Mouse (Mus musculus) cerebellum, postnatal 10 days (tissue): ENCODE results near the gene Manf.

ENCODE experiments used
- DNase-seq, 2 experiments: peaks; one replicate each; pipeline ENCODE4 v3.0.0; 2021; ENCODE audit warnings: mixed read lengths in 2 of 2

Gene Manf

GRCm38 (mm10) chr9:106891829-106892551 lies at the start of gene Manf:
Gene Manf (minus strand): TSS chr9:106891979.
- peak; percentile 96 to 98 for DNase-seq

GRCm38 (mm10) chr9:106934998-106935397 lies 43.2 kb upstream of the Manf start:
- no peak for DNase-seq

DNA sequence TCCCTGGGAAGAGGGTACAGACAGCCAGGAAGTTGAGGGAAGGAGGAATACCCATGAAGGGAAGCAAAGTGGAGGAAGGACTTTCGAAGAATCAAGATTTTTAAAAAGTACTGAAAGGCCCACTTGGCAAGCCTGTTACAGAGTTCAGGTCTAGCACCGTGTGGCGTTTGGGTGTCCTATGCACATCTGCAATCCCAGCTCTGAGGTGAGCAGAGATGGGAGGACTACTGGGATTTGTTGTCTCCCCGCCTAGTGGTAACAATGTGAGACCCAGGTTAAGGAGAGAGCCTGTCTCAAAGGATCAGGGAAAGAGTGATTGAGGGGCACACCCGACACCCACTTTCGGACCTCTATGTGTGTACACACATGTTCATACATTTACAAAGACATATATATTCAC lies 23.1 kb upstream of the Manf start:
- no peak for DNase-seq

GRCm38 (mm10) chr9:106913759-106914158 lies 22.0 kb upstream of the Manf start:
- DNase-seq: no peak

DNA sequence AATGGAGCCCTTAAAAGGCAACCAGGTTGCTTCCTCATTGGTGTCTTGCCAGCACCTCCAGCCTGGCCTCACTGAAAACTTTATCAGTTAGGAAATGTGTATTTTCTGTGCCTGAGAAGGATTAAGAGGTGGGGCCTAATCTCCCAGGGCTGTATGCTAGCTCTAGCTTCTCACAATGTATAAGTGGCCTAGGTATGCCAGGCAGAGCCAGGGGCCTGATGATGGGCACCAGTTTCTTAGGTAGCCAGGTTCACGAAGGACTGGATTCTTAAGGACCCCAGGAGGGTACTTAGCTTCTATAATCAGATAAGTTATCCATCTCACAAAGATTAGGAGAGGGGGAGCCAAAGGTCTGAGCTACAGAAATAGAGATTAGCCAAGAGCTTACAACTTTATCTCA lies 19.8 kb upstream of the Manf start:
- DNase-seq: no peak

GRCm38 (mm10) chr9:106908715-106909114 lies 16.9 kb upstream of the Manf start:
- no peak for DNase-seq

GRCm38 (mm10) chr9:106908174-106908573 lies 16.4 kb upstream of the Manf start:
- DNase-seq: no peak

- DNase-seq: no peak
Observed at GRCm38 (mm10) chr9:106906597-106906996, 14.8 kb upstream of the Manf start.

GRCm38 (mm10) chr9:106903791-106904134 lies 12.0 kb upstream of the Manf start:
- DNase-seq: peak; percentile 60 to 67

DNA sequence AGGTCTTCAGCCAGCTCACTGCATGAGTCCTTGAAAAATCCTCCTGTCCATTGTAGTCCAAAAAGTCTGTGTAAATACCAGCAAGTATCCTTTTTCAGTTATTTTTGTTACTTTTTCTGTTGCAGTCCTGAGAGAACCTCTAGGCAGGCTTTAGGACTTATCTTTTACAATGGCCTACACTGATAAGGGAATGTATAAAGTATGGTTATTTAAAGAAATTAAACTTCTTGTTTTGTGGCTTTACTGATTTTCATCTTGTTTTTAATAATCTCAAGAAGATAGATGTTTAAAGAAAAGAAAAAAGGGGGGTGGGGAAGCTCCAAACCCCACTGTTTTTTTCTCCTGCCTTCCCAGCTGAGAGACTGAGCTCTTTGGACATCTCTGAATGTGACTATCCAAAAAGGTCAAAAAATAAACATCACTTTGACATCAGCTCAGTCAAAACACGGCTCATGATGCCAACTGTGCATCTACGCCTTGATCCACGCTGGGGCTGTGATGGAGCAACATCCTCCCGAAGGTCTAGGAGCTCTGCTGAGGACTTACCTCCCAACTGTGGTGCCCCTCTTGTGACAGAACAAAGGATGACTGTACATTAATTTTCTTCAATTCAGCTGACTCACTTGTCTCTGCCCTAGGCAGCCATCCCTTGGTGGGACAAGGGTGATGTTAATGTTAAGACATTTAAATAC lies 11.5 kb upstream of the Manf start:
- DNase-seq: no peak

GRCm38 (mm10) chr9:106901596-106901995 lies 9.8 kb upstream of the Manf start:
- DNase-seq: no peak

DNA sequence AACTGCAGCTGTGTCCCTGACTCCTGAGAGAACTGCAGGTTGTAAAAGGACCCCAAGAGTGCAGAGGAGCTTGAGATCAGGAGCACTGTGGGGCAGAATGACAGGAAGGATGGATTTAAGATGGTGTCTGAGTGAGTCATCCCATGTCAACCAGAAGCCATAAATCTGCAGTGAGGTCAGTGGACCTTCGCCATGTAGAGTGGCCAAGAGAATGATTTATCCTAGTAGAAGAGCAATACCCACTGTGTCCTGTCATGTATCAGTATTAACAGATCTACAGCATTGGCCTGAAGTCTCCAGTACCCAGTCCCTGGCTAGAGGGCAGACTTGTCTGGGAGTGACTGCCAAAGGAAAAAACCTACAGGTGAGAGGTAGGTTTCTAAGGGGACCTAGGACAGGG lies 7.1 kb upstream of the Manf start:
- DNase-seq: no peak

- no peak for DNase-seq
Observed at GRCm38 (mm10) chr9:106893327-106893726, 1.5 kb upstream of the Manf start.

DNA sequence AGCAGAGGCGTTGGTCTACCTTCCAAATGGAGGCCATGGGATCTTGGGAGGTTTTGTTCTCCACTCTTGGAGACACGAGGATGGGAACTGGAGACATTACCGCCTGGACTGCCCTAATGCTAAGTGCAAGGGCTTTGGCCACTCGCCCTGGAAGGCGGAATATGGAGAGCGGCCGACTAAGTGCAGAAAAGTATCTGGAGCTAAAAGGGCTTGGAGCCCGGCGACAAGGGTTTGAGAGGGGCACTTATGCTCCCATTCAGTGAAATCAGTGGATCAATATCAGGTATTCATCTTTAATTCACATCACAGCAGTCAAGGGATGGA lies 735 bp upstream of the Manf start:
- DNase-seq: no peak

DNA sequence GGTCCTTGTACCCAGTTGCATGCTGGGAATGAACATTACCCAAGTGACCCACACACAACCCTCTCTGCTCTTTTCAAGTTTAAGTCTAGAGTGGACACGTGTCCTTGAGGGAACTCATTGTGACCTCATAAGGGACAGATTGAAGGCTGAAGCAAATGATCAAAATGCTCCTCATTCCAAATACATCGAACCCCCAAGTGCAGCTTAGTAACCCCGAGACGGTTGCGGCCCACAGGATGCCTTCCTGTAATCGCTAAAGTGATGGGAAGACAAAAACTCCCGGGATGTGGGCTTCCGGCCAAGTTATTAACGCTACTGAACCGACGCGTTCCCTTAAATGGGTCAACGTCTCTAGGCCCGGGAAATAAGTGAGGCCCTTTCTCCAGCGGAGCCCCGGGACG lies 438 bp downstream of the Manf start:
- no peak for DNase-seq

DNA sequence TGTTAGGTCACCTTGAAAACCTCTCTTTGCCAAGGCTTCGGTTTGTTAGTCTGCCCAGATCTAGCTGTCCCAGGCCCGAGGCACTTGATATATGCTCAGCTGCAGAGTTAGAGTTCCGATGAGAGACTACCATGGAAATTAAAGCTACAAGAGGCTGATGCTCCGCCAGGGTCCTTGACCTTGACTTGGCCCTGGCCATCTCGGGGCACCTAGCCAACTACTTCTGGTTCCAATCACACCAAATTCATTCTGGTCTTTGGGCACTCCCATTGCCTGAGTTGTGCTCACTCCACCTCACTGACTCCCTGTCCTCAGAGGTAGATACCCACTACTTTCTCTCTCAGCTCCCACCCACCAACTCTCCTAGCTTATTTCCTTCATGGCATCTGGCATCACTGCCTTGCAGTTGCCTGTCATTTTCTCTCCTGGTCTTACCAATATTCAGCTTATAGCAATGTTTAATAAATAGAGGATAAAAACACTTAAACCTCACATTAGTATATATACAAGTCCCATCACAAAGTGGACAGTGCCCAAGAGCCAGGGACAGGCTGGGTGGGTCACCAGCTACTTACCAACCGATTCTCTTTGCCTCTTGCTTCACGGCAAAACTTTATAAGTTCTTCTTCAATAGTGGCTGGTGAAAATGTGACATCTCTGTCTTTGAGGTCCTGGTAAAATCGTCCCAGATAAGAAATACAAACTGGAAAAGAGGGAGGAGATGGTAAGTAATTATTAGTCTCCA lies 1.1 kb downstream of the Manf start:
- DNase-seq: peak in 1 of 2 experiments; percentile 41

- no peak for DNase-seq
Observed at GRCm38 (mm10) chr9:106889321-106889720, 2.5 kb downstream of the Manf start.

- no peak for DNase-seq
Observed at GRCm38 (mm10) chr9:106888346-106888745, 3.4 kb downstream of the Manf start.

GRCm38 (mm10) chr9:106886828-106887702 lies 4.7 kb downstream of the Manf start, which contains the start of gene Rbm15b:
Gene Rbm15b (minus strand): TSS chr9:106887428.
- DNase-seq: peak; percentile 99

GRCm38 (mm10) chr9:106885901-106886731 lies 5.7 kb downstream of the Manf start:
- DNase-seq: peak; percentile 78 to 79

GRCm38 (mm10) chr9:106884996-106885900 lies 6.5 kb downstream of the Manf start:
- DNase-seq: peak; percentile 49 to 51
